Mouse (Mus musculus) common myeloid progenitor, adult 5-6 weeks (primary cell): Measurements from ENCODE around the gene Robo2. TPM values are rescaled to one million over a fixed set of nuclear protein-coding genes. Genes with fewer than 3 reads are reported as not detected.

Experiments used
- ATAC-seq: replicated peaks from 2 replicates; pipeline ENCODE4 v1.8.0; 2016; ENCODE audit warnings: low read depth, mild to moderate bottlenecking, moderate TSS enrichment, inconsistent platforms; ENCODE audit not compliant: poor library complexity, severe bottlenecking
- total RNA-seq: library from RNA; stranded (forward); fragments of 200-1000, 187-1606 nt; gene quantifications from 2 replicates; pipeline ENCODE4 v1.2.3, GENCODE M21; 2017

Robo2 gene
- total RNA-seq: not detected in 2 replicates

- peak; percentile 62 for ATAC-seq
These were observed at the start of gene Robo2 for GRCm38 (mm10) chr16:74411481-74412251. Gene Robo2, minus strand, starts transcription at chr16:74411825.

DNA sequence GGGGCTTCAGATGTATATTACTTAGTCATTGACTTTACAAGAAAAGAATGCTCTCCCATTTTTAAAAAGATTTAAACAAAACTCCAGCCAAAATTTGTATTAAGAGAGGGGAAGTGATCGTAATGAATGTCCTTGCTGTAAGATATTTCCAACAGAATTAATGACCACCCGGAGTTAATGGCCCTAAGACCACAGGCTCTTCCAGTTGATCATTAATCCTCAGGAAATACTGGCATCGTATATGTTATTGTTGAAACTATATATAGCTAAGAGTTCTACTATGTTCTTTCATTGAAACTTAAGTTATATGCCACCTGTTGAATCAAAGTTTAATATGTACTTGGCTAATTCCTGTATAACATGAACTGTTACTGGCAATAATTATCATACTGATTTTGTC lies 46.5 kb upstream of the Robo2 start:
- ATAC-seq: no peak

DNA sequence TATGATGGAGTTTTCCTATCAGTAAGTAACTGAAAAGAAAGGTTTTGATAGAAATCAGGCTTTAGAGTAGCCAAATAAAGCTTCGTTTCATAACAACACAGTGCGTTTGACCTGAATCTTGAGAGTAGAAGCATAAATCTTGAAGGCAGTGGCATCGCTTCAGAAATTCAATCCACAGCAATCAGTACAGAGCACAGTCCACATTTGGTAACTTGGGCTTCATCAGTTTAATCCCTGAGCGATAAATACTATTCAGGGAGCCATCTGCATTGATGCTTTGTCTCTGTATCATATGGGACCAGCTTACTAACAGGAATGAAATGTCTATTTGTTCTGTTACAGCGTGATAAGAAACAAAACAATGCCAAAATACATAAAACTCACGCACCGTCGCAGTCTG lies 46.1 kb upstream of the Robo2 start:
- no peak for ATAC-seq

DNA sequence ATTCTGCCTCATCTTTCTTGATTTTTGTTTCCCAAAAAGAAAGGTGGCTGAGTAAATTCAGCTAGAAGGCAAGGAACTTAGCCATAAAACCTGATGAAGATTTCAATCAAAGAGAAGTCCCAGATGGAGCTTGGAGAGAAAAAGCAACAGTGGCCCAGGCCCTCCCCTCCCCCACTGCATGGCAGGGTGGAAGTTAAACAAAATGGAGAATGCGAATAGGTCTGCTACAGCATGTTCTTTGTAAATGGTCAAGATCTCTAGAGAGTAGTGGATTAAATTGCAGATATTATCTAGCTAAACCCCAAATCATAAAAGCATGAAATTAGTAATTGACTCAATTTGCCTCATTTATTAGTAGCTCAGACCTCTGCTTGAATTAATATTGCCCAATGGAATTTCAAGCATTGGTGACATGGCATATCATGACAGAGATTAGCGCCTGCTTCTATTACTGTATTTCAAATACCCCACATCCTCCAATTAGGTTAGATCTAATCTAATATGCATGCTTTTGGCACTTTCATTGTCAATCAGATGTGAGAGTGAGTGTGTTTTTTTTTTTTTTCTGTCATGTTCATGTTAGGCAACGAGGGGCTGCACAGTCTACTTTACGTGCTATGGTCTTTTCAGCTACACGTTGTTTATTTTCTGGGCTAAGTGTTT lies 45.3 kb upstream of the Robo2 start:
- ATAC-seq: no peak

GRCm38 (mm10) chr16:74455179-74455578 lies 43.6 kb upstream of the Robo2 start:
- no peak for ATAC-seq

DNA sequence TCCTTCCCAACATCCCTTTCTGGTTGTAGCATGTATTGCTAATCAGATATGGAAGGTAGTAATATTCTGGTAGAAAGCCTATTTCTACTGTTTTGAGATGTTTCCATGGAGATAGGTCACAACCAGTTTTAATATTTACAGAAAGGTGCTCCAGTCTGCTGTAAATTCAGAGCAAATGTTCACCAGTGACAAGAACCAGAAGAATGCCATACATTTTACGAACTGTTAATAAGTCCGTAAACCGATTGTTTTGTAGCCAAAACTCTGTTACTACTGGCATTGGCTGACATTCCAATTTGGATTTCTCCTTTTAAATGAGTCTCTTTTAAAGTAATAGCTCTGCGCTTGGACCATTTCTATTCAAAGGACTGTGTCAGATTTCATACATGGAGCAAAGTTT lies 36.4 kb upstream of the Robo2 start:
- no peak for ATAC-seq

DNA sequence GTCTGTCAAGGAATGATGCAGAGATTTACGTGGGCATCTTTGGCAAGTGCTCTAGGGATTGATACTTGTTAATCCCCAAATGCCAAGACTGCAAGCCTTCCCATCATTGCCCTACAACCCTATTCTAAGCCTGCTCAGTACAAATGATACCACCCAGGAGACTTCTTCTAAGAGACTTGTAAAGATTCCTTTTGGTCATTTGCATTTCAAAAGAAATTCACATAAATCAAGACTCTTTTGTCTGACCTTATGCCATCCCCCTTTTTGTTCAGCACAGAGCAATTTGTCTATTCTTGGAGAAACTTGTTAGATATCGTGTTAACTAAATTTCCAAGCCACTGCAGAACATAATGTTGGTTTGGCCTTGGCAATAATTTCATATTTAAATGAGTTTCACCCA lies 15.4 kb upstream of the Robo2 start:
- ATAC-seq: no peak

DNA sequence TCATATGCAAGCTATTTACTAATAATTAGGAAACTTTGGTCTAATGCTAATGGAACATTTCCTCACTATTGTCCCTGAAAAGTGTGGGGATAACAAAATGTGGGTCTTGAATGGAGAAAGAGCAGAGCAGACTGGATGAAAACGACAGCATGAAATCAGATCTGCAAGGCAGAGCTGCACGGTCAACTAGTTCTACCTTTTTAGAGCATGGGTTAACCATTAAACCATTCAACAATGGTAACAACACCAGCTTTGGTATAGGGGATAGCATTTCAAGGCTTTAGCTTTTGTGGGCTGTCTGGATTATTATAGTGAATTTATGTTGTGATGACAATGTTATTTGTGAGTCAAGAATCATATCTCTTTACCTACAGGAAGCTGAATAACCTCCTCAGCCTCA lies 8.7 kb upstream of the Robo2 start:
- ATAC-seq: no peak

- ATAC-seq: peak; percentile 47; the same call in 1 of the 2 replicates
These were observed 1.1 kb upstream of the Robo2 start for GRCm38 (mm10) chr16:74412471-74413291.

DNA sequence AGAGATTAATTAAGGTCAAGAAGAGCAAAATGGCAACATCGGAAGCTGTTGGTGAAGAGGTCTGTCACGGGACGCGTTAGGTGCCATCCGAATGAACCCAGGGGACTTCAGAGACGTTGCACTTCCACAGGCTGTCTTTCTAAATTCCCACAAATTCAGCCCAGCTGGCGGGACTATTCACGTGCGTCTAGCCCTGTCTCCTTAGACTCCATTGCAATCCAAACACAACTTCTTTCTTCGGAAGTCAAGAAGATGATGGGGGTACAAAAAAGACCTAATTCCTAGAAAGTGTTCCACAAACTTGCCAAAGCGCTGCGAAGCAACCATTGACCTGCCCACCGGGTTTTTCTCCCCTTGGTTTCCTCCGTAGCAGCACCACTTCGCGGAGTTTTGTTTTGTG lies 604 bp downstream of the Robo2 start:
- ATAC-seq: no peak

DNA sequence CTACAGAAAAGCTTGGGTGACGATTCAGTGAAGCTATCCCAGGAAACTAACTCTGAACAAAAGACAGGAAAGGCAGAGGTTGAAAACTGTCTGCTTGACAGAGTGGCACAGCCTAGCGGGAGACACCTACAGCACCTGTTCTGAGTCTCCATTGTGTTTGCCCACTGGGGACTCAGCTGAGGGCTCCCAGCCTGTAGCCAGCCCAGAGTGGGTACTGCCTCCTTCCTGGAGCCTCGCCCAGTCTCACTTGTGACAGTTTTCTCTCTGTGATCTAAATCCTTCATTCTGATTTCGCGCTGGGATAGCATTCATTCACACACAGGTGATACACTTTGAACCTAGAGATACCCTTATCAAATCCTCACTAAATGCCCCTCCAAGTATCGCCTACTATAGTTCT lies 1.5 kb downstream of the Robo2 start:
- no peak for ATAC-seq

DNA sequence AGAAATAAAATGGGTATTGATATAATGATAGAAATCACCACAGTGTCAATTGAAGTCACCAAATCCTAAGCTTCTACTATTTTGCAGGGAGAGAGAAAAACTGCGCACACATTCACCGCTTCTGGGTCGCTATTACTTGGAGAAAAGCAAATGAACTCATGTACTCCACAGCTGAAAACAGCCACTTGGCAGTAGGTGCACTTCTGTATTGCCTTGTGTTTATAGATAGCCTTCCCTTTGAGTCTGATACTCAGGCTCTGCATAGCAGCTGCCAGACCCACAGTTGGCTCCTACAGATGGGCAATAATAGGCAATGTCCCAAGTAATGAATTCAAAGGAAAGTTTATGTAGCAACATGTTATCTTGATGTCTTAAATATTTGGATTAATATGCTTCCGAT lies 2.1 kb downstream of the Robo2 start:
- no peak for ATAC-seq

GRCm38 (mm10) chr16:74408566-74408965 lies 3.1 kb downstream of the Robo2 start:
- no peak for ATAC-seq

DNA sequence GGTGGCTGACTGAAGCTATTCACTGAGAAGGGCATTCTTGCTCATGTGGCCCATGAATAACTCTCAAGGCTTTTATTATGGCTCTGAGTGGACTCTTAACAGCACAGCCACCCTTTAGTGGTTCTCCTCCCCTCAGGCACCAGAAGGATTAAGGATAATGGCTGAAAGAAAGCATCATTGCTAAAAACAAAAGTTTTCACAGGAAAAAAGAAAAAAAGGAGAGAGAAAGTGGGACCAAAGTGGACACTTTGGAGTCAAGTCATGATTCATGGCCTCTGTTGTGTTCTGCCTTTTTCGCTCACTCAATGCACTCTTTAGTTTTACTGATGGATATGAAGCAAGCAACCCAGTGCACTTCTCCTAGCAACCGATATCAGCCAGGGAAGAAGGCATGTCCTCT lies 14.3 kb downstream of the Robo2 start:
- no peak for ATAC-seq

GRCm38 (mm10) chr16:74395678-74396077 lies 15.9 kb downstream of the Robo2 start:
- ATAC-seq: no peak

DNA sequence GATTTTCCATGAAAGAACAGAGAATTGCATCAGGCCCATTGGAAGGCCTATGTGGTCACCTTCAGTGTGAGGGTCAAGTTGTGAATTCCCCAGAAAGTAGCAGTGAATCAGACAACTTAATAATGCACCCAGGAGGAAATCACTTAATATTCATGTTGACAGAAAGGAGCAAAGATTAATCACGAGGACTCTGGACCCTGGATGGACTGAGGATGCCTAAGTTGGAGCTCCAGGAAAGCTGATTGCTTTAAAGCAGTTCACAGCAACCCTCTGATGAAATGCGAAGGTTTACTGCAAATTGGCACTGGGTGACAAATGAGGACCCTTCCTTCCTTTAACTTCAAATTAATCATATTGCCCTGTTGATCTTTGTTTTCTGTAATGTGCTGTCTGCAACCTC lies 32.2 kb downstream of the Robo2 start:
- ATAC-seq: no peak

DNA sequence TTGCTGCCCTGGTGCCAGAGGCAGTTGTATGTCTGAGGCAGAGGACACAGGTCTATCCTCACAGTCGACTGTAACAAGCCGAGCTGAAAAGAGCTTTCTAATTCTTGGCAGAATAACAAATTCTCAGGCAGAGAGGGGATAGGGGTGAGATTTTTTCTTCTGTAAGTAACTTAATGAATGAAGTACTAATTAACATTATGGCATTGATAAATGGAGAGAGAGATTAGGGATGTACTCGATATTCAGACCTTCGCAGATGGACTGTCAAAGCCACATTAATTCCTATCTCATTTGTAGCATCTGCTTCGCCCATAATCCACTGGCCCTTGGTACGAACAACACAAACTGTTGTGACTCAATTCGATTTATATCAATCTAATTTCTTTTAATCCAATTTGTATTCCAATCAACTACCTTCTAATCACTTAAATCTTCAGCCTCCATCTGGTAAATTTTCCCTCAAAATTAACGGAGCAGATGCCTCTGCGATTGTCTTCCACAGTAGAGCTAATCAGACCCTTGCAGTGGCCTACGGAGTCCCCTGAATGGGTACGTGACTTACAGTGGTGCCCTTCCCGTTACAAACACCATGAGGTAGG lies 36.2 kb downstream of the Robo2 start:
- no peak for ATAC-seq

DNA sequence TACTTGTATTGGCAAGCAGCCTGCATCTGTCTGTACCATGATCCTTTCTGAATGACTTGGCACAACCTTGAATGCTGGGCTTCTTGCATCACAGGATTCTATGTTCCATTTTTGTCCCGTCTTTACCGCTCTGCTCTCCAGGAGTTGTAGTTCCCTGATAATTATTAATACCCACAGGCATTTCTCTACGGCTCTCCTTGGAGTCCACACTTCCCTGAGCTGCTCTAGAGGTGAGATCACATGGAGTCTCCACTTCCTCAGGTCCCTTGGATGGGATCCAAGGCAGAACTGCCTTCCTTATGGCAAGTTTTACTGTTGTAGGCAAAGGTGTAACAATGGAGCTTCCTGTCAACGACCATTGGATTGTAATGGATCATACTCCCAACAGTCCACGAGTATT lies 37.1 kb downstream of the Robo2 start:
- no peak for ATAC-seq

GRCm38 (mm10) chr16:74373407-74373806 lies 38.2 kb downstream of the Robo2 start:
- ATAC-seq: no peak

DNA sequence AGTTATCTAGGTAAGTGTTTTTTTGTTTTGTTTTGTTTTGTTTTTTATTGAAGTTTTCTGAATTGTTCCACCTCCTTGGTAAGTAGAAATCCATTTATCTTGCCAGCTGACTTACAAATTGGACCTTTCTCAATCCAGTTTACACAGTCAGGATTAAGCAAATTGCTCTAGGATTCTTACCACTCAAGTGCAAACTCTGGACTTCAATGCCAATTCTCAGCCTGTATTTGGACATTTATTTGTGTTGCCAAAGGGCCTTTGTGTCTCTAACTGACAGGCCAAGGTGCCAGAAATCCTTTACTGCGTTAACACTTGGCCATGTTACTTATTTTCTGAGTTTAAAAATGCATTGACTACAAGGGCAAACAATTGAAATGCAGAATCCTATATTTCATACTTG lies 38.7 kb downstream of the Robo2 start:
- no peak for ATAC-seq

DNA sequence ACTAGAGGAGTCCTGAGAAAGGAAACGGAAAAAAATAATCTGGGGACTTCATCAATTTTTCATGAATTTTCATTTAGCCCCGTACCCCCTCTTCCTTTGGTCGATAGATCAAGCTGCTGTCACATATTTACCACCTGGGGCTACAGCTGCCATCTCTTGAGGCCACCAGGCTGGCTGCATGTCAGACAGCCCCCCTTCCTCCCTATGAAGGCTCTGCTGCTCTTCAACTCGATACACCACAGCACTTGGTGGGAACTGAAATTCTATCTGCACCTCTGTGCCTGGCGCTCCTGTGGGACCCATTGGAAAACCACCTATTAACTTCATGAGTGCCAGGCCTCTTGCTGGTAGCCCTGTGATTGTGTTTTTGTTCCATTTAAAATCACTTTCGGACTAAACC lies 63.2 kb downstream of the Robo2 start:
- ATAC-seq: no peak
